Mouse (Mus musculus) CH12F3 (cell line): ENCODE data around the gene Lysmd3.
"Not testable (repeated sequence)": the region's sequence is repeated elsewhere in the genome, so short reads cannot be mapped to it uniquely, and the experiment has no call there.

Experiments
- in situ Hi-C: fragments of 300-500 bp; cut with MboI; formaldehyde crosslinking; loops from 2 replicates; pipeline ENCODE4 v1.14.3; 2020; ENCODE audit warnings: low sequenced_read_pairs

The Lysmd3 gene

GRCm38 (mm10) chr13:81657351-81658052 lies at the start of gene Lysmd3:
Gene Lysmd3 (plus strand): TSS chr13:81657663.
- in situ Hi-C loops, result no loop called here

DNA sequence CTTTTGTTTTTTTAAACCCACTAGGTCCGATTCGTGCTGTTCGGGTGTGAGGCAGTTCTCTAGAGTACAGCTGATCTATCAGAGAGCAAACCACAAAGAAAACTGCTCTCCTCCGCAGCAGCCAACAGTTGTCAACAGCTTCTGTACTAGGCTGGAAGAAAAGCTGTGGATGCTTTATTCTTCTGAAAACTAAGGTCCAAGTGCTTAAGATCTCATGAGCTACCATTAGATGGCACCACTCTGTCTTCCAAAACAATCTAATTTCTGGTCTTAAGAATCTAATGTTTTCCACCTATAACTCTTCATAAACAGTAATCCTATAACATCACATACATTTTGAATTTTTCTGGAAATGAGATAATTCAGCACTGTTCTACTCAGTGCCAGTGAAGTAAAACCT lies 47.1 kb upstream of the Lysmd3 start:
- in situ Hi-C loops, result no loop called here

- in situ Hi-C loops, result not testable (repeated sequence)
Observed at GRCm38 (mm10) chr13:81627861-81628260, 29.6 kb upstream of the Lysmd3 start.

- in situ Hi-C loops, result no loop called here
Observed at GRCm38 (mm10) chr13:81628631-81629190, 28.8 kb upstream of the Lysmd3 start.

DNA sequence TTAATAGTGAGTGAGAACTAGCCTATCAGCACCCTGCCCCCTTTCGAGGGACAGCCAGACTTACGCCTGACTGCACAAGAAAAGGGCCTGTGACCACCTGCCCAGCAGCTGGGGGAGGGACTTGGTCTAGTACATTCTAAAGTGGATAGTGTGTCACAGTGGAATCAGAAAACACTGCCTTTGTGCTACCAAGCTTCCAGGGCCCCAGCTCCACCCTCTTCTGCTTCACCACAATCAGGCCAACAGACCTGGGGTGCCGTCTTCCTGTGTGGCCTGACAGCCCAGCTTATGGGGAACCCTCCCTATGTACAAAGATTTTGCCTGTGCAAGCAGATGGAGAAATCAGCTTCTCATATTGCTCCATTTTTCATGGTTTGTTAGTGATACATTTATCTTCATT lies 28.1 kb upstream of the Lysmd3 start:
- in situ Hi-C loops, result no loop called here

- in situ Hi-C loops, result no loop called here
Observed at GRCm38 (mm10) chr13:81630566-81630965, 26.9 kb upstream of the Lysmd3 start.

- in situ Hi-C loops, result no loop called here
Observed at GRCm38 (mm10) chr13:81632720-81633415, 24.6 kb upstream of the Lysmd3 start, which contains the start of gene Adgrv1. Gene Adgrv1 (minus strand): TSS chr13:81633154.

DNA sequence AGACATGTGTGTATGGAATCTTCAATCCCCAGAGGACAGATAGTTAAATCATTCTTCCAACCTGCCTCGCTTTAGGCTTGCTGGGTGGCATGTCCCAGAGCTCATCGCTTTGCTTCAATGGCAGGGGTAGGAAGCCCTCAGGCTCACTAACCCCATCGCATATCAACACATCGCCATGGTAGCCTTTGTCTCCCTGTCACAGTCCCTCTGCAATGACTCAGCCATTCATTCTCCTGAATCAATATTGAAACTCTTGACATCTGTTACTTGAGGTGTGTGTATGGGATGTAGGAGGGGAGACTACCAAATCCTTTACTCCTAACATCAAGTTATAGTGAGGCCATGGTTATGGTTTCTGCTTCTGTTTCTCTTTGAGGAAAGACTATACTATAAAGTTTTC lies 17.8 kb upstream of the Lysmd3 start:
- in situ Hi-C loops, result no loop called here

DNA sequence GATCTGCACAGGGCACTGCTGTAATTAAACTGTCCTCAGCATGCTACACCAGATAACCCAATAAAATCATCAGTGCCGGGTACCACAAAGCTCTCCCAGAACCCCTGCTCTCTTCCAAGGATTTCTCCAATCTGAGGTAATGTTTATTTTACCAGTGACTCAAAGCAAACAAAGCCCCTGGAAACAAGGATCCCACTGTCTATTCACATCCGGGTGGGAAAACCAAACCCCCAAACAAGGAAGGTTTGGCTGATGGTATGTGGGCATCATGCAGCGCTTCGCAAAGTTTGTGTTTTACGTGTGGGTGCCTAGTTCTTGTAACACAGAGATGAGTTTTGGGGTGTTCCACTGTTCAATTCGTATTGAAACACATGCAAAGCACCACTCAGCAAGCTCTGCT lies 16.6 kb upstream of the Lysmd3 start:
- in situ Hi-C loops, result no loop called here

DNA sequence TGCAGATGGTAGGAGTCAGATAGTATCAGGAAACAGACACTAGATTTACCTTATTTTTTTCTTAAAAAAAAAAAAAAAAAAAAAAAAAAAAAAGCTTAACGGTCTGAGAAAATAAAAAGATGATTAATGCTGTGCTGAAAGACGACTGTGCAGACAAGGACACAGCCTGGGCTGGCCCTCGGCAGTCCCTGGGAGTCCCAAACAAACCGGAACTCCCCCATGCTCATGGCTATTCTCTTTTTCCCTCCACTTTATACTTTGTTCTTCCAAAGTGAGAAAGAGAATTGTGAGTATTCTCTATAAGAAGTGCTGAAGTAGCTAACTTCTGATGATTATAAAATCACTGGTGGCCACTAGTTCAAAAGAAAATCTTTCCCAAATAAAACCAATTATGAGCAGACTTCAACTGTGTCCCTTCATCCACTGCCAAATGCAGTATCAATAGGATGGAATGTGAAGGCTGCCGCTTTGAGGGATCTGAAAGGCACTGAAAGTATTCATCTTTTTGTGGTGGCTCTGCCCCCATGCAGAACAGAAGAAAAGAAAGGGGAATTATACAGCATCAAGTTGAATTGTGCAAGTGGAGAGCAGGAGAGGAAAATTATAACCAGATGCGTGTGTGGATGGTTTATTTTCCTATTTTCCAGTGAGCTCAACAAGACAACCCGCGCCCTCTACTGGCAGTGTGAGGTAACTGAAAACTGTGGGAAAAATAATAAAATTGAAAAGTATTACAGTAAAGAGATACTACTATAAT lies 16.0 kb upstream of the Lysmd3 start:
- in situ Hi-C loops, result no loop called here

DNA sequence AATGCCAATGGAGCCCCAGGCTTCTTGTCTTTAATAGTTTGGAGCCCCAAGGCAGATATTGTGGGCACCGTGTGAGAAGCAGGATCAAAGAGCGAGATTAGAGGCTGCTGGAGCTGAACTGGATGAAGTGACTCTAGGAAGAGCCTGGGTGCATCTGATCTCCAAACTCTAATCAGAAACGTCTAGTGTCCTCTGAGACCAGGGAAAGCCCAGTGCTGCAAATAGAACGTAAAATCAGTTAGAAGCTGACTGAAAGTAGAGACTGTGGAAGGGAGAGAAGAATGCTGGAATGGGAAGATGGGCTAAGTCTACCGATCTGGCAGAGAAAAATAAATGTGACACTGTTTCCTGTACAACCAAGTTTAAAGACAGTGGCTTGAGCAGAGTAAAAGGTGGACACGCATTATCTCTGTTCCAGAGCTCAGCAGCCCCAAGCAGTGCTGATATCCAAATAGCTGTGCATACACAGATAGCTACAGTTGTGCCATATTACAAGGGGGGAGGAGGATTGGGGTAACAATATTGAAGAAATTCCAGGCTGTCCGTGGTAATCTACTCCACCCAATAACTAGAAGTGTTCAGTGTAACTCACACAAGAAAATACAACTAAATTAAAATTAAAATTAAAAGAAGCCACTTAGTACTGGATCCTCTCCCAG lies 14.8 kb upstream of the Lysmd3 start:
- in situ Hi-C loops, result no loop called here

DNA sequence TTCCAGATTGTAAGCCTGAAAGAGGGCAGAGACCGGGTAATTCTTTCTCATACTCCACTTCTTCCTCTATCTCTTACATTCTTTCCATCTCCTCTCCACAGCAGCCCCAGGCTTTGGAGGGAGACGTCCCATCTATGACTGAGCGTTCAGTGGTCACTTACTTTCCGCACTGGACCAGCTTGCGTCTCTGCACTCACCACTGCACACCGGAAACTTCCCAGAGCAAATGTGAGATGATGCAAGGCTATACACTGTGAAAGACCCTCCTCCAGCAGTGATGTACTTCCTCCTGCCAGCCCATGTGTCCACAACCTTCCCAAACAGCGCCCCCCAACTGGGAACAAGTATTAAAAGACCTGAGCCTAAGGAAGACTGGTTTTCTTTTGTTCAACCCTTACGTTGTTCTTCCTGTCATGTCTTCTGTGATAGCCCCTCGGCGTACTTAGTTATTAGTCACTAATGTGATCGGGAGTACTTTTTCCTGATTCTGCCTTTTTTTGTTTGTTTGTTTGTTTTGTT lies 13.4 kb upstream of the Lysmd3 start:
- in situ Hi-C loops, result no loop called here

DNA sequence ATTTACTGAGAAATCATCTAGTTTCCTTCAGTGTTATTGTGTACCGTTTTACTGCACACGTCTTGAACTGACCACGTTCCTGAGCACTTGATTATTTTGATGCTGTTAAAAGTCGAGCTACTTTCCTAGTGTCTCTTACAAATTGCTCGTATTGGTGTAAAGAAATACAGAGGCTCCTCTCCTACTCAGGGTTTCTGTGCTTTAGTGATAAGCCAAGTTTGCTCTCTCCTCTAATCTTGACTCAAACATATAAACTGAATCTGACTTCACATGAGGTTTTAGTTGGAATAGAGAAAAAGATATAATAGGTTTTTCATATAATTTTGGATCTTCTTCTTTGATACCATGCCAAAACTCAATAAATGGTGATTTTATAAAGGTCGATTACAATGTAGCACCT lies 11.1 kb upstream of the Lysmd3 start:
- in situ Hi-C loops, result no loop called here

DNA sequence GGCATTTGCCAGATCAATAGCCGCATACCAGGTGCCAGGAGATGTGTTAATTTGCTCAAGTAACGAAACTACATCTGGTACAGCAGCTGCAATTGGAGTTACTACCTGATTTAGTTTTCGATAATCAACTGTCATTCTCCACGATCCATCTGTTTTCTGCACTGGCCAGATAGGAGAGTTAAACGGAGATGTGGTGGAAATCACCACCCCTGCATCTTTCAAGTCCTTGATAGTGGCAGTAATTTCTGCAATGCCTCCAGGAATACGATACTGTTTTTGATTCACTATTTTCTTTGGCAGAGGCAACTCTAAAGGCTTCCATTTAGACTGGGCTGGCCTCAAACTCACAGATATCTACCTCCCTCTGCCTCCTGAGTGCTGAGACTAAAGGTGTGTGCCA lies 7.1 kb upstream of the Lysmd3 start:
- in situ Hi-C loops, result not testable (repeated sequence)

DNA sequence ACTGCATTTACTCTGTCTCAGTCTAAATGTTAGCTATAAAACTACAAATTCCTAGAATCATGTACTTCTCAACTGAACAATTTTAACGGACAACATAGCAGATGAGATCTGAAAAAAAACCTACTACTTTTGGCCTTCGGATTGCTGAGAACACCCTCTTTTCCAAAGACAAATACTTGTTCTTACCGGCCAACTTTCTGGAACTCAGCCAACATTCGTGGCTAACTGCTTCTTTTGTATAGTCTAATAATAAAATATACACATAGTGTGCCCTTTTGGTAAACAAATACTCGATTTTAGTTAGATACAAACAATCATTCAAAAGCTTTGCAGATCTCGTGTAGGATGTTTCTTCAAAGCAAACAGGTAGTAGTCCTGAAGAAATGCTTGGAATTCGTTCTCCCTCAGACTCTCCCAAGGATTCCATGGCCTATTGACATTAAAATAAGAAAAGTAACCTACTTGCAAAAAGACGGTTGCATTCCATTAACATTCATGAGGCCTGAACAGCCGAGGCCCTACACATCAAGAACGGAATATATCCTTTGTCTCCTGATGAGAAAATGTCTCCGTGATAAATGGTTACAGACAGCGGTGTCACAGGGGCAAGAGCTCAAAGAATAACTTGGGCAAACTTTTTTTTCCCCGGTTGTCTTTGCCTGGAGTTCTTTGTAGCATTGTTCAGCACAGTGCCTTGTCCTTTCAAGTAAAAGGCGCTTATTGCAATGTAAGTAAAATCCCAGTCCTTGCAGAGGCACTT lies 1.2 kb upstream of the Lysmd3 start:
- in situ Hi-C loops, result no loop called here

- in situ Hi-C loops, result no loop called here
Observed at GRCm38 (mm10) chr13:81657008-81657350, 484 bp upstream of the Lysmd3 start.

- in situ Hi-C loops, result no loop called here
Observed at GRCm38 (mm10) chr13:81658053-81658752, 740 bp downstream of the Lysmd3 start.

GRCm38 (mm10) chr13:81663566-81664330 lies 6.3 kb downstream of the Lysmd3 start:
- in situ Hi-C loops, result no loop called here

DNA sequence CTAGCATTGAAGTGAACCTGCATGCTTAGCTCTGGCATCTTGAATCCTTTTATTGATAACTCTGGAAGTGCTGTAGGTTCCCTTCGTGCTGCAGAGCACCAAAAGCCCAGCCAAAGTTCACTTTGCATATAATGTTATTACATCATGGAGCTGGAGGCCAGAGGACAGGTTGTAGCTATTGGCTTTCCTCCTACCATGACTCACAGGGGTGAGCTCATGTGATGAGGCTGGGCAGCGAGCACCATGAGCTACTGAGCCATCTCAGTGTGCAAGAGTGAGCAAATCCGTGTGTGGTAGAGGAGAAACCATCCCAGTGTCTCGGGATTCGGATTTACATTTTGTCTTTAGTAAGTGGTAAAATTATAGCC lies 6.9 kb downstream of the Lysmd3 start:
- in situ Hi-C loops, result no loop called here
